Mouse (Mus musculus) G1E (cell line): ENCODE measurements around the gene Cry2. TPM values are rescaled to one million over a fixed set of nuclear protein-coding genes. Genes with fewer than 3 reads are reported as not detected.

ENCODE experiments used
- ATAC-seq: 2 replicates; pipeline ENCODE4 v1.8.0; 2016; ENCODE audit warnings: mild to moderate bottlenecking; ENCODE audit not compliant: insufficient number of reproducible peaks, poor library complexity, low FRiP score, severe bottlenecking; ENCODE audit errors: extremely low read depth
- DNase-seq: peaks from one replicate; pipeline ENCODE4 v3.0.0; 2012; ENCODE audit warnings: low spot score
- H3K27me3 ChIP-seq: 2 replicates; pipeline ENCODE4 v1.6.1; 2012; ENCODE audit warnings: mild to moderate bottlenecking, low read length, inconsistent platforms; ENCODE audit not compliant: insufficient read depth
- H3K36me3 ChIP-seq: replicated peaks from 2 replicates; pipeline ENCODE3; 2012; ENCODE audit warnings: mild to moderate bottlenecking, inconsistent platforms
- H3K4me1 ChIP-seq: 2 replicates; pipeline ENCODE4 v1.6.1; 2012; ENCODE audit warnings: low read depth, low read length, inconsistent platforms, mixed read lengths; ENCODE audit not compliant: insufficient read depth
- H3K4me3 ChIP-seq: 2 replicates; pipeline ENCODE4 v1.5.1; 2012; ENCODE audit warnings: low read depth, mild to moderate bottlenecking, inconsistent platforms, low read length, moderate library complexity, mixed read lengths
- H3K9me3 ChIP-seq: replicated peaks from 2 replicates; pipeline ENCODE4 v1.6.1; 2012; ENCODE audit warnings: inconsistent platforms
- CTCF ChIP-seq: IDR thresholded peaks from 2 replicates; pipeline ENCODE4 v1.5.1; 2012; ENCODE audit warnings: low read depth, low read length, inconsistent platforms, mixed read lengths
- GATA1 ChIP-seq: IDR thresholded peaks from 2 replicates; pipeline ENCODE4 v1.6.1; 2012; ENCODE audit warnings: borderline replicate concordance, low read length, inconsistent platforms, mixed read lengths
- GATA2 ChIP-seq: IDR thresholded peaks from 2 replicates; pipeline ENCODE4 v1.6.1; 2012; ENCODE audit warnings: low read depth, low read length, inconsistent platforms, borderline replicate concordance
- POLR2AphosphoS5 ChIP-seq: IDR thresholded peaks from 2 replicates; pipeline ENCODE4 v1.6.1; 2012; ENCODE audit warnings: low read depth, low read length, inconsistent platforms; ENCODE audit not compliant: insufficient replicate concordance
- TAL1 ChIP-seq: conservative IDR thresholded peaks from 2 replicates; pipeline ENCODE4 v1.6.1; 2012; ENCODE audit warnings: low read depth, low read length, inconsistent platforms, mixed read lengths
- polyA plus RNA-seq: library from polyadenylated mRNA; stranded (reverse); fragments of >175 nt; gene quantifications from 2 replicates; pipeline ENCODE4 v1.2.3, GENCODE M21; 2012
- total RNA-seq, 2 experiments: library from RNA; stranded (forward) in 1 of 2; stranded (reverse) in 1 of 2; fragments of 200-1000 nt in 1 of 2; fragments of >200 nt in 1 of 2; fragmentation: Nextera tagmentation in 1 of 2; gene quantifications; 2 replicates each; pipeline ENCODE4 v1.2.3; 2014 to 2017

Gene Cry2
- total and polyA plus RNA-seq, 3 experiments = 13.3 to 30.6 (median 18.0) TPM

DNA sequence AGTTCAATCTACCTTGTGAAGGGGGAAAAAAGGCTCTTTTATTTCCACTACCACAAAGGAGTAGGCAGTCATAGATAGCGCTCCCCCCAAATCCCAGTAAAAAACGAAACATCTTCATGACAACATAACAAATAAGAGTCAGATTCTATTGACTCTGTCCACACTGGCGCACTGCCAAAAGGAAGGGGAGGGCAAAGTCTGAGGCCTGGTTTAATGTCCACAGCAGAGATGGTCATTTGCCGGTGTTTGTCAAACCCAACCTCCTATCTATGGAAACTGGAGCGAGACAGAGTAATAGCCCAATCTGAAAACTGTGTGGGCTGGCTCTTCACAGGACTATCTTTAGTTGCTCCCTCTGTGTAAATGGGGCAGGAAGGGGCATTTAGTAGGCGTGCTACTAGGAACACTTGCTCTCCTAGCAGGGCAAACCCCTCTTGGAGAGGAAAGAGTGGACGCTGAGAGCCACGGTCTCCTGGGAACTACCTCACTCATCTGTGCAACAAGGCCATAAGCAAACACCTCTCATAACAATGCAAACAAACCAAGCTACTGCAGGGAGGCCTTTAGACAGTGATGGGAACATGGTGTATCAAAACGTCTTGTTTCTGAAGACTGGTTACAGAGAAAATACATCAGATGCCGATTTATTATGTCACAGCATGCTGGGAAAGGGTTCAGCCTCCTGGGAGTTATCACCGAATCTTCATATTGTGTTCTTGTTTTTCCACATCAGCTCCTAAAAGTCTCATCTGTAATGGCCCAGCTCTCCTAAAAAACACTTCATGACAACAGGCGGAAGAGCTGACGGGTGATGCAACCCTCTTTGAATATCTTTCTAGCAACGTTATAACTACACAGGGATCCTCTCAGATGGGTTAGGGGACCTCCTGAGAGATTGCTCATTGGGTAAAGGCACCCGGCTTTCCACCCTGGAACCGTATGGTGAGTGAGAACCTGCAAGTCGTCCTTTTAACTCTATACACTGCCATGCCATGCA, 1.2 kb downstream of the Cry2 start:
- ATAC-seq (no peak), DNase-seq (no peak)
- TF ChIP-seq GATA2 = no peak
- TF ChIP-seq POLR2AphosphoS5 = no peak

DNA sequence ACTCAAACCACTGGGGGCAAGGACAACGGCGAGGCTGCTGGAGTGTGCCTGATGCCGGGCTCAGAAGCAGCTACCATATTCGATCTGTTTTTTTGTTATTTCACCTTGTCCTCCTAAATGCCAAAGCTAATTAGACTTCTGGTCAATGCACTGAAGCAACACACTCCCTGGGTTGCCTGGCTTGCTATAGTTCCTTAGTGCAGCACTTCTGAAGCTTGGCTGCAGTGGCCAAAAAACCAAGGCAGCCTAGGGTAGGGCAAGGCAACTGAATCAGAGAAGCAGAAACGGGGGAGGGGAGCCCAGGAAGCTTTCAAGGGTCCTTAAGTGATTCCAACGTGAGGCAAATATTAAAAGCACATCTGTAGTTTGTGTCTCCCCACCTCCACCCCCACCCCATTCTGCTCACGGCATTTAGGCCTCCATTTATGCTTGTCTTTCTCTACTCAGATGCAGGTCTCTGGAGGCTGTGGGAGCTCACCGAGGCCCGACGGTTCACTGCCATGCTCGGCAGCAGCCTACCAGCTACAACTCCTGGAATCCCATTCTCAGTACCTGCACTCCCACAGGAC, 2.1 kb downstream of the Cry2 start:
- TF ChIP-seq GATA1 (no peak), TAL1 (no peak), CTCF (no peak), POLR2AphosphoS5 (no peak), GATA2 (no peak)
- no peak for ATAC-seq
- no peaks in the 10 kb centered on the region; the same call in 1 of the 2 replicates for H3K27me3 ChIP-seq
- peaks cover 73% of the 10 kb centered on the region for H3K4me1 ChIP-seq
- no peak for DNase-seq
- peak overlapping the region; percentile 92 for H3K4me3 ChIP-seq
- peaks cover 52% of the 10 kb centered on the region for H3K36me3 ChIP-seq
- H3K9me3 ChIP-seq = 0 out of 2 replicates have a peak, but pooled peaks cover 5% of the 10 kb centered on the region

More for the DNA sequence above, 1.2 kb downstream of the Cry2 start:
- Histone ChIP-seq H3K36me3 (peaks cover 44% of the 10 kb centered on the region), H3K4me3 (peak overlapping the region; percentile 92), H3K9me3 (0 out of 2 replicates have a peak, but pooled peaks cover 5% of the 10 kb centered on the region), H3K4me1 (peaks cover 73% of the 10 kb centered on the region), H3K27me3 (no peaks in the 10 kb centered on the region; the same call in 1 of the 2 replicates)

DNA sequence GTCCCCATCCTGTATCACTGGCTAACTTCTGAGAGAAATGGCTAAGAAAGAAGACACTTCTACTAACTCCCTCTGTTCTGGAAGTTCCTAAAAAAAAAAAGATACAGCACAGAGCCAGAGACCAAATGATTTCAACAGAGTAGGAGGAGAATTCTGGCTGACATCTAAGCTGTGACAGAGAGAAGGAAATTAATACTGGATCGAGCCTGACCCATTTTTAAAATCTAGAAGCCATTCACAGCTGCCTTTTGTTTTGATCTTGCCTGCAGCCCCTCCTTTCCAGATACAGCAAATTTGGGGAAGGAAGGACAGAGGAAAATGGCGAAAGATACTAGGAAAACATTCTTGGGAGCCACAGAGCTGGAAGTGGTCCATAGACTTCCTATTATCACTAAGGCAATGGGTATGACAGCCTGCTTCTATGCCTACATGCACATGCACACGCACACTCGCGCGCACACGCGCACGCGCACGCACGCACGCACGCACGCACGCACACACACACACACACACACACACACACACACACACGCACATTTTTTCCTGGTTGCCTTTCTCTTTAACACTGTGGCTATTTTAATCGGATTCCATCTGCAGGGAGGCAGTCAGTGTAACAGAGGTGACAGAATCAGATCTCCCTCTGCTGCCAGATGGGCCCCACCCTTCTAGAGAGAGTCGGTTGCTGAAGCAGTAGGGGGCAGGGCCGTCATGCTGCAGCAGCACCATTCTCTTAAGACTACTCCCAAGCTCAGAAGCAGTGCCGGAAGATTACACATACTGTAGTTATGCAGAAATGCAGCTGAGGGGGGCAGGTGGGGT, 2.9 kb downstream of the Cry2 start:
- Histone ChIP-seq H3K4me3 (peak overlapping the region; percentile 92), H3K9me3 (no peaks in the 10 kb centered on the region), H3K4me1 (peaks cover 71% of the 10 kb centered on the region), H3K36me3 (peaks cover 60% of the 10 kb centered on the region), H3K27me3 (no peaks in the 10 kb centered on the region; the same call in 1 of the 2 replicates)
- peak; percentile 83 for DNase-seq
- no peak for TF ChIP-seq GATA1
- TF ChIP-seq POLR2AphosphoS5 = no peak
- TF ChIP-seq TAL1 = no peak
- TF ChIP-seq CTCF = no peak
- TF ChIP-seq GATA2 = no peak
- ATAC-seq = peak; percentile 45; the same call in 1 of the 2 replicates

DNA sequence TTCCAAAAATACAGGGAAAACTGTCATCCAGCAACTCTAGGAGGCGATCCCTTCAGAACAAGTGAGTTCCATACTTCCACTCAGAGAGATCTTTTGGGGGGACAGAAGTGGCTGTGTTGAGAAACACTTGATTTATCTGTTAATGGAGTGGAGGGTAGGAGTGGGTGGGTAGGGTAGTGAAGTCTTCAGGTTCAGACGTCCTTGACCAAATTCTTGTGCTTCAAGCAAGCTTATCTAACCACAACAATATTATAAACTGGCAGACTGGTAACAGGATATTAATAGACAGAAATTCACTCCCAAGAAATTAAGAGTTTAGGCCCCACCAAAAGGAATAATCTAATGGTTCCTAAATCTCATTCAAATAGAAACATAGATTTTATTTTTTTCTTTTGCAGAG, 3.8 kb downstream of the Cry2 start:
- H3K27me3 ChIP-seq = no peaks in the 10 kb centered on the region; the same call in 1 of the 2 replicates
- no peaks in the 10 kb centered on the region for H3K9me3 ChIP-seq
- TF ChIP-seq GATA2 (no peak), TAL1 (no peak), GATA1 (no peak), CTCF (no peak), POLR2AphosphoS5 (no peak)
- H3K36me3 ChIP-seq = peaks cover 68% of the 10 kb centered on the region
- H3K4me1 ChIP-seq = peaks cover 68% of the 10 kb centered on the region
- no peak for DNase-seq
- ATAC-seq = no peak
- no peak overlapping the region; the same call in 1 of the 2 replicates for H3K4me3 ChIP-seq

DNA sequence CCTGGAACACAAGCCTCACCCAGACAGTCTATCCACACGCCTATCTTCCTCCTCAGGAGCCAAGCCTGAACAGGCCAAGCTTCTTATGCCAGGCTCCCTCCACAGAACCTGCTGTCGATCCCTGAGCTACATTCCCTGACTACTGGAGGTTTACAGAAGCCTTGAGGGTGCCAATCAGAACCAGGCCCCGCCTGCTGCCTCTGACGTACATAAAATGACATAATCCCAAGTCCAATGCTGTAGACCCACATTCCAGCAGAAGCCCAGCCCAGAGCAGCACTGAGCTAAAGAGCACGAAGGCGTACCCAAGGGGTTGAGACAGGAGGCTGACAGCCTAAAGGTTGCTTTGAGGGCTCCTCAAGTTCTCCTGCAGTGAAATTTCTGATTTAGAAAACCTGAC, 6.0 kb downstream of the Cry2 start:
- ATAC-seq = no peak
- peaks cover 91% of the 10 kb centered on the region for H3K36me3 ChIP-seq
- peaks cover 62% of the 10 kb centered on the region for H3K4me1 ChIP-seq
- TF ChIP-seq POLR2AphosphoS5 (no peak), GATA1 (no peak), GATA2 (no peak), TAL1 (no peak), CTCF (no peak)
- no peaks in the 10 kb centered on the region for H3K27me3 ChIP-seq
- DNase-seq = no peak
- no peak overlapping the region for H3K4me3 ChIP-seq
- no peaks in the 10 kb centered on the region for H3K9me3 ChIP-seq

DNA sequence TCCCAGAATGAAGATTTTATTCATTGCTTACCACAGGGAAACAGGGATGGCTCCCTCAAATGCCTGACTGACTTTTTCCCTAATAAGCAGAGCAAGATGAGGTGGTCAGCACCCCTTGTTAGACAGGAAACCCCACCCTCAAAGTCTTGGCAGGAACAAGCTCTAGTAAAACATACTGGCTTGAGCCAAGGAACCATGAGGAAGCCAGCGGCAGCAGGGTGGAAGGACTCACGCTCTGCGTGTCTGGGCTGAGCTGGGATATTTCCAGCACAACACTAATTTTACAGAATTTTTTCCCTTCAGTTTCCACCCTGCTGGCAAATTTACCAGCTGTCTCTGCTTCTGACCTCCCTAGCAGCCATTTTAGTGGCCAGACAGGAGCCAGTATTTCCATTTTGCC, 7.4 kb downstream of the Cry2 start:
- no peak for TF ChIP-seq TAL1
- TF ChIP-seq GATA2 = no peak
- no peak for TF ChIP-seq POLR2AphosphoS5
- no peak for TF ChIP-seq GATA1
- no peak for TF ChIP-seq CTCF
- ATAC-seq = no peak
- DNase-seq = no peak
- Histone ChIP-seq H3K4me1 (peaks cover 50% of the 10 kb centered on the region), H3K4me3 (no peak overlapping the region), H3K9me3 (no peaks in the 10 kb centered on the region), H3K27me3 (no peaks in the 10 kb centered on the region), H3K36me3 (peaks cover 94% of the 10 kb centered on the region)
